ENCODE assay signal across 10 mouse cellular contexts in the genomic region with DNA sequence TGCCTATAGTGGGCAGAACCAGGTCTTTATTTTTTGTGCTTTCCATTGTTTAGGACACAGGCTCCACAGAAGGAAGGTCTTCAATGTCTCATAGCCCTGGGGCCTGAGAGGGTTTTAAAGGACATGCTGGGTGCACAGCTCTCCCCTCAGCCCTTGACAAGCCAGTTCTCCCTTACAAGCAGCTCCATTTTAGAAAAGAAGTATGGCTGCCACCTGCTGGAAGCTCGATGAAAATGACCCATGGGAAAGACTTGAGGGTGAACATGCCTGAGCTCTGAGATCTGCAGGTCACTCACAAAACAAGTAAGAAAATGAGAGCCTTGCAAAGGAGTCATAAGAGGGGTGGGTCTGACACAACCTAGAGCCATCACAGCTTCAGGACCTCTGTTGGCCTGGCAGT. TPM values are rescaled to one million over a fixed set of nuclear protein-coding genes. Genes with fewer than 3 reads are reported as not detected.
A peak's percentile ranks its signal among the peaks of the same experiment; 100 is the strongest.
DNase-seq lines count a peak whose midpoint lies in the region; ATAC-seq and TF ChIP-seq lines count a peak whose summit lies in the region.
"Had no signal": no experiment of that assay in that cellular context is flagged by ENCODE, and none has a peak within 500 bp of the region (broad histone marks: within the 10 kb centered on the region; RNA-seq: fewer than 3 reads in every experiment).

No protein-coding gene starts in this region.

- H3K36me3 ChIP-seq in heart, adult 2 months (ENCODE audit: control insufficient read depth, insufficient read depth, low read length), result no peaks in the 10 kb centered on the region
- H3K36me3 ChIP-seq in heart, embryonic 10.5 days, result no peaks in the 10 kb centered on the region
- no peaks in the 10 kb centered on the region for H3K36me3 ChIP-seq in forebrain, embryonic 15.5 days

- ATAC-seq in forebrain, embryonic 15.5 days (replicated peaks), result no peak

- 0% methylated on average over 1 of the region's 1 CpGs for WGBS in heart, adult 2 months
- WGBS in heart, embryonic 10.5 days, result 0% methylated on average over 1 of the region's 1 CpGs
- WGBS in forebrain, embryonic 15.5 days, result 0% methylated on average over 1 of the region's 1 CpGs

- no peak overlapping the region for H3K4me2 ChIP-seq in forebrain, embryonic 15.5 days (replicated peaks)

- no peak for TF ChIP-seq EP300 in heart, adult 2 months (IDR thresholded peaks at IDR 0.05; ENCODE audit: insufficient read depth, low read depth, low read length)

- no peak overlapping the region for H3K4me3 ChIP-seq in heart, adult 2 months
- no peak overlapping the region for H3K4me3 ChIP-seq in heart, embryonic 10.5 days
- H3K4me3 ChIP-seq in forebrain, embryonic 15.5 days, result no peak overlapping the region

- TF ChIP-seq POLR2A in heart, adult 2 months (IDR thresholded peaks at IDR 0.05; ENCODE audit: insufficient read depth, low read depth, low read length), result no peak

- no peak overlapping the region for H3K9ac ChIP-seq in heart, adult 2 months (ENCODE audit: low read depth, low read length)
- no peak overlapping the region for H3K9ac ChIP-seq in forebrain, embryonic 15.5 days (replicated peaks)

- H3K27me3 ChIP-seq in heart, adult 2 months (ENCODE audit: control insufficient read depth, insufficient read depth, low read length), result peaks cover 2% of the 10 kb centered on the region; the same call in 1 of the 2 replicates
- H3K27me3 ChIP-seq in heart, embryonic 10.5 days (ENCODE audit: insufficient read depth, poor library complexity, severe bottlenecking), result peaks cover 8% of the 10 kb centered on the region; the same call in 1 of the 2 replicates
- H3K27me3 ChIP-seq in forebrain, embryonic 15.5 days, result no peaks in the 10 kb centered on the region

- no peaks in the 10 kb centered on the region for H3K79me2 ChIP-seq in heart, adult 2 months (replicated peaks; ENCODE audit: control insufficient read depth, insufficient read depth, low read length)

- intact Hi-C loops in heart, adult 2 months (cut with DNase I), result loop anchor here (2.0 kb wide), 1 partner anchor 105 kb away; a partner anchor contains a TSS

- H3K4me1 ChIP-seq in heart, adult 2 months (ENCODE audit: control insufficient read depth, insufficient read depth, low read length), result no peaks in the 10 kb centered on the region
- no peaks in the 10 kb centered on the region for H3K4me1 ChIP-seq in heart, embryonic 10.5 days
- H3K4me1 ChIP-seq in forebrain, embryonic 15.5 days, result no peaks in the 10 kb centered on the region

- no peak overlapping the region for H3K27ac ChIP-seq in heart, adult 2 months
- no peak overlapping the region for H3K27ac ChIP-seq in heart, embryonic 10.5 days
- H3K27ac ChIP-seq in forebrain, embryonic 15.5 days (replicated peaks), result no peak overlapping the region

- peak in 1 of 2 experiments; percentile 25 for DNase-seq in heart, adult 2 months
- DNase-seq in heart, embryonic 10.5 days (ENCODE audit: low spot score), result no peak
- DNase-seq in urinary bladder, postnatal 25 days (ENCODE audit: low spot score), result peak; percentile 11
- DNase-seq in urinary bladder, postnatal 10 days (ENCODE audit: low spot score), result no peak
- DNase-seq in embryo, embryonic 11 days, result peak; percentile 65
- peak; percentile 15 for DNase-seq in layer of hippocampus, adult 11-12 months (ENCODE audit: low spot score)
- peak; percentile 49 for DNase-seq in lung, postnatal 10 days

- H3K9me3 ChIP-seq in heart, embryonic 10.5 days, result no peaks in the 10 kb centered on the region
- no peaks in the 10 kb centered on the region for H3K9me3 ChIP-seq in forebrain, embryonic 15.5 days

- peak; percentile 67 for TF ChIP-seq CTCF in heart, adult 2 months (IDR thresholded peaks at IDR 0.05)

RNA-seq across cellular contexts. Expression of a gene that starts 8.3 kb away (rescaled TPM):
- total RNA-seq in heart, adult 2 months (2021), result not detected
- not detected in 2 replicates for polyA plus RNA-seq in heart, adult 2 months (2012; rRNA removed)
- not detected in 2 replicates for polyA plus RNA-seq in heart, embryonic 10.5 days (2016; fragmentation: Nextera tagmentation; extraction: Ambion mirVana)
- not detected in 2 replicates for polyA plus RNA-seq in forebrain, embryonic 15.5 days (2015; fragmentation: Nextera tagmentation; extraction: Ambion mirVana)
- polyA plus RNA-seq: liver, embryonic 16.5 days; stomach, embryonic 16.5 days had no signal

RNA-seq across cellular contexts. Expression of a gene that starts 8.9 kb away (rescaled TPM):
- total RNA-seq in heart, adult 2 months (2021), result not detected
- not detected in 2 replicates for polyA plus RNA-seq in heart, adult 2 months (2012; rRNA removed)
- polyA plus RNA-seq in heart, embryonic 10.5 days (2016; fragmentation: Nextera tagmentation; extraction: Ambion mirVana), result not detected in 2 replicates
- not detected in 2 replicates for polyA plus RNA-seq in forebrain, embryonic 15.5 days (2015; fragmentation: Nextera tagmentation; extraction: Ambion mirVana)
- polyA plus RNA-seq: liver, embryonic 16.5 days; stomach, embryonic 16.5 days had no signal

RNA-seq across cellular contexts. Expression of a gene that starts 20.1 kb away (rescaled TPM):
- not detected for total RNA-seq in heart, adult 2 months (2021)
- polyA plus RNA-seq in heart, adult 2 months (2012; rRNA removed), result not detected in 2 replicates
- polyA plus RNA-seq in heart, embryonic 10.5 days (2016; fragmentation: Nextera tagmentation; extraction: Ambion mirVana), result not detected in 2 replicates
- not detected in 2 replicates for polyA plus RNA-seq in forebrain, embryonic 15.5 days (2015; fragmentation: Nextera tagmentation; extraction: Ambion mirVana)
- polyA plus RNA-seq: liver, embryonic 16.5 days; stomach, embryonic 16.5 days had no signal

RNA-seq across cellular contexts. Expression of a gene that starts 24.3 kb away (rescaled TPM):
- total RNA-seq in heart, adult 2 months (2021), result not detected
- not detected in 2 replicates for polyA plus RNA-seq in heart, adult 2 months (2012; rRNA removed)
- not detected in 2 replicates for polyA plus RNA-seq in heart, embryonic 10.5 days (2016; fragmentation: Nextera tagmentation; extraction: Ambion mirVana)
- polyA plus RNA-seq in forebrain, embryonic 15.5 days (2015; fragmentation: Nextera tagmentation; extraction: Ambion mirVana), result not detected in 2 replicates
- polyA plus RNA-seq: liver, embryonic 16.5 days; stomach, embryonic 16.5 days had no signal

RNA-seq across cellular contexts. Expression of a gene that starts 38.2 kb away (rescaled TPM):
- not detected for total RNA-seq in heart, adult 2 months (2021)
- not detected in 2 replicates for polyA plus RNA-seq in heart, adult 2 months (2012; rRNA removed)
- polyA plus RNA-seq in heart, embryonic 10.5 days (2016; fragmentation: Nextera tagmentation; extraction: Ambion mirVana), result not detected in 2 replicates
- polyA plus RNA-seq in forebrain, embryonic 15.5 days (2015; fragmentation: Nextera tagmentation; extraction: Ambion mirVana), result not detected in 2 replicates
- polyA plus RNA-seq: liver, embryonic 16.5 days; stomach, embryonic 16.5 days had no signal

Comparison
In these comparisons a context has a peak if more than half of its experiments do, and no peak if none do; other contexts are left out.
1. DNase-seq: peak in urinary bladder, postnatal 25 days (single experiment), embryo, embryonic 11 days (single experiment), layer of hippocampus, adult 11-12 months (single experiment) and lung, postnatal 10 days (single experiment); none in heart, embryonic 10.5 days (single experiment) and urinary bladder, postnatal 10 days (single experiment).